Mouse (Mus musculus) liver, embryonic 11.5 days (tissue): ENCODE measurements at regions not wholly inside any gene's neighbourhood (a gene's known extent, or its start where the extent isn't known, plus 50 kb on each side); places are given as distances from the start of the nearest gene placed in this dataset.
"Not testable (repeated sequence)": the region's sequence is repeated elsewhere in the genome, so short reads cannot be mapped to it uniquely, and the experiment has no call there.

Experiments used
- ATAC-seq: fragments of 200-750 bp; cut with Nextera tagmentation; replicated peaks from 2 replicates; pipeline ENCODE4 v1.8.0; 2017; ENCODE audit warnings: moderate number of reproducible peaks, mild to moderate bottlenecking, moderate TSS enrichment, moderate library complexity; ENCODE audit not compliant: low FRiP score
- DNase-seq: peaks from one replicate; pipeline ENCODE4 v3.0.0-alpha.2; 2017; ENCODE audit warnings: low spot score
- H3K27ac ChIP-seq: fragments of 300-500 bp; sonication (generic); 2 replicates; pipeline ENCODE4 v1.5.1; 2014; ENCODE audit warnings: mild to moderate bottlenecking, low read depth, low read length, control low read depth
- H3K27me3 ChIP-seq: fragments of 300-500 bp; sonication (generic); replicated peaks from 2 replicates; pipeline ENCODE4 v1.6.1; 2014; ENCODE audit warnings: low read length, mixed read lengths; ENCODE audit not compliant: control insufficient read depth, insufficient read depth
- H3K36me3 ChIP-seq: fragments of 300-500 bp; sonication (generic); 2 replicates; pipeline ENCODE4 v1.6.1; 2014; ENCODE audit warnings: mild to moderate bottlenecking, low read length, moderate library complexity, mixed read lengths; ENCODE audit not compliant: control insufficient read depth, insufficient read depth
- H3K4me1 ChIP-seq: fragments of 300-500 bp; sonication (generic); replicated peaks from 2 replicates; pipeline ENCODE4 v1.6.1; 2014; ENCODE audit warnings: low read length, mixed read lengths; ENCODE audit not compliant: control insufficient read depth, insufficient read depth
- H3K4me2 ChIP-seq: fragments of 300-500 bp; sonication (generic); 2 replicates; pipeline ENCODE4 v1.6.1; 2014; ENCODE audit warnings: mild to moderate bottlenecking, control low read depth, moderate library complexity
- H3K4me3 ChIP-seq: fragments of 300-500 bp; sonication (generic); 2 replicates; pipeline ENCODE4 v1.5.1; 2014; ENCODE audit warnings: low read depth, low read length, control low read depth
- H3K9ac ChIP-seq: fragments of 300-500 bp; sonication (generic); 2 replicates; pipeline ENCODE4 v1.6.1; 2014; ENCODE audit warnings: low read depth, low read length, control low read depth
- H3K9me3 ChIP-seq: fragments of 300-500 bp; sonication (generic); 2 replicates; pipeline ENCODE4 v1.6.1; 2016; ENCODE audit warnings: low read length, inconsistent platforms, mixed read lengths; ENCODE audit not compliant: control insufficient read depth
- WGBS: fragments of 180-500 bp; shearing (Covaris S2); extraction: QIAGEN DNeasy Blood & Tissue Kit; methylation state at CpG from one replicate; pipeline ENCODE4 v1.1.7; 2014; 5-methylcytosine and 5-hydroxymethylcytosine counted together

DNA sequence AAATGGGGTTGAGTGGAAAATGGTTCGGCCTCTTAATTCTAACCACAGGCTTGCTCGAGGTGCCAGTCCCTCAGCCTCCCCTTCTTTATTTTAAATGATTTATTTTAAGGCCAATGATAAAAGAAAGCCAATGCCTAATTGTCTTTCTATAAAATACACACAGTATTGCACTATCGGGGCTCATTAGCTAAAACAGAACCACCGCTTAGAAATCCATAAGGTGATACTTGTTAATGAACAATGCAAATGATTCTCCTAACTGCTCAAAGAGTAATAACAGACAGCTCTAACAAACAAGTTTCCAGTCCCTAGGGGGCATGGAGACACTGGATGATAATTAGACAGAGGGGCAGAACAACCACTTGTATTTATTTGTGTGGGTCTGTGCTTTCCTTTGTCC lies 58.8 kb downstream of the Emx2 start:
- H3K27ac ChIP-seq = no peak overlapping the region
- H3K9me3 ChIP-seq = no peaks in the 10 kb centered on the region
- 76% methylated on average over 4 of the region's 4 CpGs for WGBS
- H3K4me3 ChIP-seq = no peak overlapping the region
- no peak overlapping the region for H3K9ac ChIP-seq
- H3K27me3 ChIP-seq = no peaks in the 10 kb centered on the region
- no peak overlapping the region for H3K4me2 ChIP-seq
- H3K36me3 ChIP-seq = no peaks in the 10 kb centered on the region
- no peaks in the 10 kb centered on the region for H3K4me1 ChIP-seq
- ATAC-seq (no peak), DNase-seq (no peak)

GRCm38 (mm10) chr19:59519156-59519555 lies 61.0 kb downstream of the Emx2 start:
- Histone ChIP-seq H3K4me2 (no peak overlapping the region), H3K27me3 (no peaks in the 10 kb centered on the region), H3K27ac (no peak overlapping the region), H3K36me3 (no peaks in the 10 kb centered on the region), H3K4me1 (no peaks in the 10 kb centered on the region), H3K9ac (no peak overlapping the region), H3K9me3 (no peaks in the 10 kb centered on the region), H3K4me3 (no peak overlapping the region)
- DNase-seq (no peak), ATAC-seq (no peak)
- WGBS = 70% methylated on average over 3 of the region's 3 CpGs

DNA sequence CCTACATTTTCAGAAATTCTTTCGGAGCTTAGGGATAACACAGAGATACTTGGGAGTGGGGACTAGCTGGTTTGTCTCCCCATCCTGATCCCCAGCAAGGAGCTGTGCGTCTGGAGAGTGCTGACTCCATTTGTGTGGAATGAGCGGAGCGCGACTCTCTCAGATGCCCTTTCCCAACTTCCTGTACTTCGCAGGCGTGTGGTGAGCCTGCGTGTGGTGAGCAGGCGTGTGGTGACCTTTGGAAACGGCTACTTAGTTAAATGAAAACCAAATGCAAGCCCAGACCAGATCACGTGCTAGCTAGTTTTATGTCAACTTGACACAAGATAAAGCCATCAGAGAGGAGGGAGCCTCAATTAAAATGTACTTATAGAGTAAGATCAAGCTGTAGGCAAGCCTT lies 64.0 kb downstream of the Emx2 start:
- Histone ChIP-seq H3K27ac (no peak overlapping the region), H3K9ac (no peak overlapping the region), H3K36me3 (no peaks in the 10 kb centered on the region), H3K9me3 (no peaks in the 10 kb centered on the region), H3K27me3 (no peaks in the 10 kb centered on the region), H3K4me1 (no peaks in the 10 kb centered on the region), H3K4me3 (no peak overlapping the region), H3K4me2 (no peak overlapping the region)
- DNase-seq (no peak), ATAC-seq (no peak)
- 70% methylated on average over 11 of the region's 11 CpGs for WGBS

- Histone ChIP-seq H3K36me3 (no peaks in the 10 kb centered on the region), H3K27me3 (no peaks in the 10 kb centered on the region), H3K27ac (no peak overlapping the region), H3K9ac (no peak overlapping the region), H3K4me2 (no peak overlapping the region), H3K4me1 (no peaks in the 10 kb centered on the region), H3K9me3 (no peaks in the 10 kb centered on the region), H3K4me3 (no peak overlapping the region)
- no peak for ATAC-seq
- DNase-seq = no peak
- WGBS = 82% methylated on average over 10 of the region's 10 CpGs
Measured at GRCm38 (mm10) chr19:59523356-59523755, 65.2 kb downstream of the Emx2 start.

- ATAC-seq (no peak), DNase-seq (no peak)
- Histone ChIP-seq H3K4me1 (no peaks in the 10 kb centered on the region), H3K4me2 (no peak overlapping the region), H3K36me3 (no peaks in the 10 kb centered on the region), H3K4me3 (no peak overlapping the region), H3K27me3 (no peaks in the 10 kb centered on the region), H3K9me3 (no peaks in the 10 kb centered on the region), H3K9ac (no peak overlapping the region), H3K27ac (no peak overlapping the region)
- WGBS = 72% methylated on average over 4 of the region's 4 CpGs
Measured at GRCm38 (mm10) chr19:59564101-59564500, 105.9 kb downstream of the Emx2 start.

DNA sequence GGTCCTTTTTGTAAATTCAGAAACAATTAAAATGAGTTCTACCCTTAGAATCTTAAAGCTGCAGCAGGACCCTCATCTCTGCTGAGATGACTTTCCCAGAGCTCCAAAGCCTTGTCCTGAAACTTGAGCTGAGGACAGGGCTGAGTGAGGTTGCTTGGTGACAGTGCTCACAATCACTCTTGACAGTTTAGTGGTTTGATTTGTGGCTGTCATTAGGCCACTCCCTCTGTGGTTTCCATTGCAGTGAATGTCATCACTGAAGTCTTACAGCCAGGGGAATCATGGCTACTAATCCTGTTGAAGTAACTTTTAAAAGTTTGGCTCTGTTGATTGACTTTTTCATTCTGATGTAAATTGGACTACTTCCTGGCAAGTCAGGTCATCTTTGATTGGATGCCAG lies 110.7 kb downstream of the Emx2 start:
- no peak overlapping the region for H3K27ac ChIP-seq
- no peaks in the 10 kb centered on the region for H3K36me3 ChIP-seq
- H3K4me2 ChIP-seq = no peak overlapping the region
- no peak overlapping the region for H3K9ac ChIP-seq
- no peak for DNase-seq
- no peaks in the 10 kb centered on the region for H3K9me3 ChIP-seq
- no peaks in the 10 kb centered on the region for H3K4me1 ChIP-seq
- no peak overlapping the region for H3K4me3 ChIP-seq
- ATAC-seq = no peak
- H3K27me3 ChIP-seq = no peaks in the 10 kb centered on the region

DNA sequence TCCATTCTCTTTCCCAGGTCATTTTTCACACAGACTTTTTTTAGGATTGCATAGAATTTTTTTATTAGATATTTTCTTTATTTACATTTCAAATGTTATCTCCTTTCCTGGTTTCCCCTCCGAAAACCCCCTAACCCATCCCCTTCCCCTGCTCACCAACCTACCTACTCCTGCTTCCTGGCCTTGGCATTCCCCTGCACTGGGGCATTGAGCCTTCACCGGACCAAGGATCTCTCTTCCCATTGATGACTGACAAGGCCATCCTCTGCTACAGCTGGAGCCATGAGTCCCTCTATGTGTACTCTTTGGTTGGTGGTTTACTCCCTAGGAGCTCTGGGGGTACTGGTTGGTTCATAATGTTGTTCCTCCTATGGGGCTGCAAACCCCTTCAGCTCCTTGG lies 111.4 kb downstream of the Emx2 start:
- not testable (repeated sequence) for DNase-seq, H3K4me3 ChIP-seq, H3K9me3 ChIP-seq, H3K9ac ChIP-seq, H3K4me2 ChIP-seq, ATAC-seq, H3K27ac ChIP-seq, H3K4me1 ChIP-seq, H3K27me3 ChIP-seq, H3K36me3 ChIP-seq
- WGBS = 67% methylated on average over 2 of the region's 2 CpGs

GRCm38 (mm10) chr19:59574346-59574745 lies 116.2 kb downstream of the Emx2 start:
- Histone ChIP-seq H3K27me3 (no peaks in the 10 kb centered on the region), H3K27ac (no peak overlapping the region), H3K4me2 (no peak overlapping the region), H3K4me3 (no peak overlapping the region), H3K36me3 (no peaks in the 10 kb centered on the region), H3K9ac (no peak overlapping the region), H3K4me1 (no peaks in the 10 kb centered on the region), H3K9me3 (no peaks in the 10 kb centered on the region)
- DNase-seq (no peak), ATAC-seq (no peak)
- WGBS = 74% methylated on average over 3 of the region's 3 CpGs

GRCm38 (mm10) chr19:59577886-59578285 lies 119.7 kb downstream of the Emx2 start:
- Histone ChIP-seq H3K27ac (no peak overlapping the region), H3K27me3 (no peaks in the 10 kb centered on the region), H3K36me3 (no peaks in the 10 kb centered on the region), H3K4me1 (no peaks in the 10 kb centered on the region), H3K4me2 (no peak overlapping the region), H3K9ac (no peak overlapping the region), H3K4me3 (no peak overlapping the region), H3K9me3 (no peaks in the 10 kb centered on the region)
- 75% methylated on average over 9 of the region's 9 CpGs for WGBS
- ATAC-seq (no peak), DNase-seq (no peak)
